Comparison of ENCODE assay signal across 11 mouse cellular contexts in the genomic region with DNA sequence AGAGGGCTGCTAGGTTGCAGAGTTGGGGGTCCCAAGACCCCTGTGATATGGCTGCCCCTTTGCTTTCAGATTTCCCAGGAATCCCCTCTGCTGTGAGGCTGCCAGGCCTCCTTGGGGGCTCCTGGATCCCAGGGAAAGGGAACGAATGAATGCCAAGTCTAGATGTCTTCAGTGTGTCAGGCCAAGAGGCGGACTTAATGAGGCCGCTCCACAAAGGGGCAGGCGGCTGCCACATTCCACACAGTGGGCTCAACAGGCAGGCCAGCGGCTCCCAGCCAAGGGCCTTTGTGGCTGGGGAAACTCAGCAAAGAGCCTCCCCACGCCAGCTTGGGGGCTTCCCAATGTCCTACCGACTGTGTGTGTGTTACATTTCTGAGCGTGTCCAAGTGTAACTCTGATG.
DNase-seq lines count a peak whose midpoint lies in the region; ATAC-seq lines count a peak whose summit lies in the region.
"Had no signal": no experiment of that assay in that cellular context is flagged by ENCODE, and none has a peak within 500 bp of the region (broad histone marks: within the 10 kb centered on the region; RNA-seq: fewer than 3 reads in every experiment).

No protein-coding gene starts in this region.

- H3K9me3 ChIP-seq in neural tube, embryonic 11.5 days (ENCODE audit: control insufficient read depth, low read length): no peaks in the 10 kb centered on the region
- H3K9me3 ChIP-seq in hindbrain, embryonic 10.5 days: 0 out of 2 replicates have a peak, but pooled peaks cover 3% of the 10 kb centered on the region
- H3K9me3 ChIP-seq in midbrain, embryonic 12.5 days: no peaks in the 10 kb centered on the region
- H3K9me3 ChIP-seq: embryonic facial prominence, embryonic 13.5 days had no signal

- 0 out of 2 replicates have a peak, but pooled peaks cover 6% of the 10 kb centered on the region for H3K4me1 ChIP-seq in neural tube, embryonic 11.5 days (ENCODE audit: control insufficient read depth, insufficient read depth, low read length)
- H3K4me1 ChIP-seq in hindbrain, embryonic 10.5 days (replicated peaks): peaks cover 42% of the 10 kb centered on the region
- peaks cover 21% of the 10 kb centered on the region for H3K4me1 ChIP-seq in midbrain, embryonic 12.5 days

- H3K4me2 ChIP-seq in neural tube, embryonic 11.5 days (ENCODE audit: low read depth): no peak overlapping the region
- no peak overlapping the region for H3K4me2 ChIP-seq in midbrain, embryonic 12.5 days (replicated peaks)
- H3K4me2 ChIP-seq: embryonic facial prominence, embryonic 13.5 days had no signal

- no peak overlapping the region for H3K9ac ChIP-seq in neural tube, embryonic 11.5 days (ENCODE audit: low read length)
- H3K9ac ChIP-seq in midbrain, embryonic 12.5 days (replicated peaks): 0 out of 2 replicates have a peak overlapping the region, but pooled peaks have one; percentile 21
- H3K9ac ChIP-seq: embryonic facial prominence, embryonic 13.5 days had no signal

- 57% methylated on average over 8 of the region's 8 CpGs for WGBS in neural tube, embryonic 11.5 days
- 39% methylated on average over 8 of the region's 8 CpGs for WGBS in hindbrain, embryonic 10.5 days
- WGBS in midbrain, embryonic 12.5 days: 24% methylated on average over 8 of the region's 8 CpGs

- DNase-seq in neural tube, embryonic 11.5 days (ENCODE audit: low spot score): peak; percentile 60
- no peak for DNase-seq in neural tube, embryonic 10.5 days (ENCODE audit: extremely low spot score, low spot score)
- DNase-seq in hindbrain, embryonic 10.5 days (ENCODE audit: low spot score): peak; percentile 64
- peak; percentile 53 for DNase-seq in retina, postnatal 1 day
- DNase-seq in adrenal gland, postnatal 4 days (ENCODE audit: low spot score in 2 of 2): no peak
- no peak for DNase-seq in lung, postnatal 4 days
- DNase-seq: cerebellum, adult 9-11 months; kidney, adult 11 months had no signal

- no peak overlapping the region for H3K27ac ChIP-seq in neural tube, embryonic 11.5 days (ENCODE audit: low read depth, low read length)
- peak overlapping the region; percentile 84 for H3K27ac ChIP-seq in hindbrain, embryonic 10.5 days
- no peak overlapping the region; the same call in 1 of the 2 replicates for H3K27ac ChIP-seq in midbrain, embryonic 12.5 days (replicated peaks)
- H3K27ac ChIP-seq: embryonic facial prominence, embryonic 13.5 days had no signal

- no peaks in the 10 kb centered on the region for H3K27me3 ChIP-seq in neural tube, embryonic 11.5 days (ENCODE audit: control insufficient read depth, insufficient read depth, low read length)
- no peaks in the 10 kb centered on the region; the same call in 1 of the 2 replicates for H3K27me3 ChIP-seq in hindbrain, embryonic 10.5 days (ENCODE audit: insufficient read depth, poor library complexity, severe bottlenecking)
- H3K27me3 ChIP-seq in midbrain, embryonic 12.5 days: peaks cover 4% of the 10 kb centered on the region; the same call in 1 of the 2 replicates
- H3K27me3 ChIP-seq: embryonic facial prominence, embryonic 13.5 days had no signal

- H3K36me3 ChIP-seq in neural tube, embryonic 11.5 days (ENCODE audit: control insufficient read depth, insufficient read depth, low read length): no peaks in the 10 kb centered on the region
- peaks cover 21% of the 10 kb centered on the region; the same call in 1 of the 2 replicates for H3K36me3 ChIP-seq in hindbrain, embryonic 10.5 days
- peaks cover 3% of the 10 kb centered on the region; the same call in 1 of the 2 replicates for H3K36me3 ChIP-seq in midbrain, embryonic 12.5 days

- H3K4me3 ChIP-seq in neural tube, embryonic 11.5 days (ENCODE audit: low read depth, low read length): no peak overlapping the region
- H3K4me3 ChIP-seq in hindbrain, embryonic 10.5 days: no peak overlapping the region
- H3K4me3 ChIP-seq in midbrain, embryonic 12.5 days: no peak overlapping the region
- H3K4me3 ChIP-seq: embryonic facial prominence, embryonic 13.5 days had no signal

- peak; percentile 59 for ATAC-seq in neural tube, embryonic 11.5 days (ENCODE audit: insufficient read depth, low FRiP score, low TSS enrichment)
- peak; percentile 36 for ATAC-seq in midbrain, embryonic 12.5 days (ENCODE audit: low FRiP score, low read depth)
- no peak for ATAC-seq in cerebellum, adult (ENCODE audit: insufficient number of reproducible peaks, low FRiP score, low TSS enrichment)

Comparison
In these comparisons a context has a peak if more than half of its experiments do, and no peak if none do; other contexts are left out.
1. DNase-seq: peak in neural tube, embryonic 11.5 days (single experiment), hindbrain, embryonic 10.5 days (single experiment) and retina, postnatal 1 day (single experiment); none in neural tube, embryonic 10.5 days (single experiment), adrenal gland, postnatal 4 days (0 of 2) and lung, postnatal 4 days (0 of 2).